Mouse (Mus musculus): Measurements from ENCODE around the gene Nfia. TPM values are rescaled to one million over a fixed set of nuclear protein-coding genes. Genes with fewer than 3 reads are reported as not detected.
A peak's percentile ranks its signal among the peaks of the same experiment; 100 is the strongest.

The Nfia gene
- polyA plus RNA-seq, 1 experiment: 41.2 TPM

- Histone ChIP-seq H3K4me3 (replicated peaks; ENCODE audit: insufficient read depth, low read depth, low read length) (peak overlapping the region; percentile 66), H3K4me1 (ENCODE audit: control insufficient read depth, insufficient read depth, low read length) (no peaks in the 10 kb centered on the region; the same call in 1 of the 2 replicates), H3K27me3 (ENCODE audit: control insufficient read depth, insufficient read depth, low read length) (no peaks in the 10 kb centered on the region), H3K27ac (ENCODE audit: insufficient read depth, low read length) (peak overlapping the region; percentile 81)
- 3% methylated on average over 7 of the region's 7 CpGs for WGBS
- peak; percentile 53 for DNase-seq
- TF ChIP-seq CTCF (IDR thresholded peaks at IDR 0.05; ENCODE audit: borderline replicate concordance, insufficient read depth, low read depth, low read length) (no peak), POLR2A (IDR thresholded peaks at IDR 0.05; ENCODE audit: borderline replicate concordance, insufficient read depth, low read length) (no peak)
These were observed 7.5 kb downstream of the Nfia start for GRCm38 (mm10) chr4:97780024-97780423.

- DNase-seq: no peak
- 15% methylated on average over 7 of the region's 7 CpGs for WGBS
- no peaks in the 10 kb centered on the region for H3K27me3 ChIP-seq (ENCODE audit: control insufficient read depth, insufficient read depth, low read length)
- no peak overlapping the region for H3K27ac ChIP-seq (ENCODE audit: insufficient read depth, low read length)
- peak overlapping the region; percentile 66 for H3K4me3 ChIP-seq (replicated peaks; ENCODE audit: insufficient read depth, low read depth, low read length)
- TF ChIP-seq POLR2A (IDR thresholded peaks at IDR 0.05; ENCODE audit: borderline replicate concordance, insufficient read depth, low read length): no peak
- TF ChIP-seq CTCF (IDR thresholded peaks at IDR 0.05; ENCODE audit: borderline replicate concordance, insufficient read depth, low read depth, low read length): no peak
- peaks cover 4% of the 10 kb centered on the region; the same call in 1 of the 2 replicates for H3K4me1 ChIP-seq (ENCODE audit: control insufficient read depth, insufficient read depth, low read length)
These were observed 8.3 kb downstream of the Nfia start for GRCm38 (mm10) chr4:97780666-97781435.

GRCm38 (mm10) chr4:97782069-97782468 lies 9.5 kb downstream of the Nfia start:
- peaks cover 7% of the 10 kb centered on the region; the same call in 1 of the 2 replicates for H3K4me1 ChIP-seq (ENCODE audit: control insufficient read depth, insufficient read depth, low read length)
- WGBS: 22% methylated on average over 3 of the region's 3 CpGs
- no peaks in the 10 kb centered on the region for H3K27me3 ChIP-seq (ENCODE audit: control insufficient read depth, insufficient read depth, low read length)
- TF ChIP-seq CTCF (IDR thresholded peaks at IDR 0.05; ENCODE audit: borderline replicate concordance, insufficient read depth, low read depth, low read length): no peak
- TF ChIP-seq POLR2A (IDR thresholded peaks at IDR 0.05; ENCODE audit: borderline replicate concordance, insufficient read depth, low read length): no peak
- peak overlapping the region; percentile 71; the same call in 1 of the 2 replicates for H3K27ac ChIP-seq (ENCODE audit: insufficient read depth, low read length)
- no peak for DNase-seq
- H3K4me3 ChIP-seq (replicated peaks; ENCODE audit: insufficient read depth, low read depth, low read length): no peak overlapping the region

- no peaks in the 10 kb centered on the region for H3K27me3 ChIP-seq (ENCODE audit: control insufficient read depth, insufficient read depth, low read length)
- H3K4me1 ChIP-seq (ENCODE audit: control insufficient read depth, insufficient read depth, low read length): peaks cover 12% of the 10 kb centered on the region; the same call in 1 of the 2 replicates
- DNase-seq: peak; percentile 75 to 81
- WGBS: 13% methylated on average over 6 of the region's 6 CpGs
- peak overlapping the region; percentile 44 for H3K4me3 ChIP-seq (replicated peaks; ENCODE audit: insufficient read depth, low read depth, low read length)
- H3K27ac ChIP-seq (ENCODE audit: insufficient read depth, low read length): peak overlapping the region; percentile 39; the same call in 1 of the 2 replicates
- no peak for TF ChIP-seq CTCF (IDR thresholded peaks at IDR 0.05; ENCODE audit: borderline replicate concordance, insufficient read depth, low read depth, low read length)
- TF ChIP-seq POLR2A (IDR thresholded peaks at IDR 0.05; ENCODE audit: borderline replicate concordance, insufficient read depth, low read length): no peak
These were observed 10.0 kb downstream of the Nfia start for GRCm38 (mm10) chr4:97782497-97782896.

- DNase-seq: peak in 1 of 2 experiments; percentile 62
- WGBS: 33% methylated on average over 26 of the region's 26 CpGs
- Histone ChIP-seq H3K27ac (ENCODE audit: insufficient read depth, low read length) (peak overlapping the region; percentile 39), H3K4me3 (replicated peaks; ENCODE audit: insufficient read depth, low read depth, low read length) (peak overlapping the region; percentile 32), H3K4me1 (ENCODE audit: control insufficient read depth, insufficient read depth, low read length) (peaks cover 14% of the 10 kb centered on the region; the same call in 1 of the 2 replicates), H3K27me3 (ENCODE audit: control insufficient read depth, insufficient read depth, low read length) (no peaks in the 10 kb centered on the region)
- TF ChIP-seq POLR2A (IDR thresholded peaks at IDR 0.05; ENCODE audit: borderline replicate concordance, insufficient read depth, low read length) (no peak), CTCF (IDR thresholded peaks at IDR 0.05; ENCODE audit: borderline replicate concordance, insufficient read depth, low read depth, low read length) (no peak)
These were observed 10.7 kb downstream of the Nfia start for GRCm38 (mm10) chr4:97783073-97783879.

- Histone ChIP-seq H3K4me3 (replicated peaks; ENCODE audit: insufficient read depth, low read depth, low read length) (no peak overlapping the region), H3K27ac (ENCODE audit: insufficient read depth, low read length) (no peak overlapping the region; the same call in 1 of the 2 replicates), H3K4me1 (ENCODE audit: control insufficient read depth, insufficient read depth, low read length) (peaks cover 18% of the 10 kb centered on the region; the same call in 1 of the 2 replicates), H3K27me3 (ENCODE audit: control insufficient read depth, insufficient read depth, low read length) (no peaks in the 10 kb centered on the region)
- no peak for TF ChIP-seq CTCF (IDR thresholded peaks at IDR 0.05; ENCODE audit: borderline replicate concordance, insufficient read depth, low read depth, low read length)
- TF ChIP-seq POLR2A (IDR thresholded peaks at IDR 0.05; ENCODE audit: borderline replicate concordance, insufficient read depth, low read length): no peak
- no peak for DNase-seq
- 43% methylated on average over 11 of the region's 11 CpGs for WGBS
These were observed 11.7 kb downstream of the Nfia start for GRCm38 (mm10) chr4:97784236-97784635.

GRCm38 (mm10) chr4:97785547-97786271 lies 13.2 kb downstream of the Nfia start:
- TF ChIP-seq CTCF (IDR thresholded peaks at IDR 0.05; ENCODE audit: borderline replicate concordance, insufficient read depth, low read depth, low read length): no peak
- no peak for TF ChIP-seq POLR2A (IDR thresholded peaks at IDR 0.05; ENCODE audit: borderline replicate concordance, insufficient read depth, low read length)

More at GRCm38 (mm10) chr4:97785547-97786271, 13.2 kb downstream of the Nfia start:
- H3K27me3 ChIP-seq (ENCODE audit: control insufficient read depth, insufficient read depth, low read length): no peaks in the 10 kb centered on the region
- peak; percentile 54 to 56 for DNase-seq
- peak overlapping the region; percentile 7 for H3K4me3 ChIP-seq (replicated peaks; ENCODE audit: insufficient read depth, low read depth, low read length)
- 26% methylated on average over 8 of the region's 8 CpGs for WGBS
- H3K4me1 ChIP-seq (ENCODE audit: control insufficient read depth, insufficient read depth, low read length): peaks cover 18% of the 10 kb centered on the region; the same call in 1 of the 2 replicates
- H3K27ac ChIP-seq (ENCODE audit: insufficient read depth, low read length): peak overlapping the region; percentile 73; the same call in 1 of the 2 replicates
